Mouse (Mus musculus) skeletal muscle tissue, adult 2 months (tissue): ENCODE results near the gene Alg10b.
"Not testable (repeated sequence)": the region's sequence is repeated elsewhere in the genome, so short reads cannot be mapped to it uniquely, and the experiment has no call there.

Source experiments
- DNase-seq: peaks from one replicate; pipeline ENCODE4 v3.0.0-alpha.2; 2012; ENCODE audit warnings: low read depth, low spot score

The Alg10b gene

GRCm38 (mm10) chr15:90223969-90224750 lies at the start of gene Alg10b:
TSS of gene Alg10b (plus strand) at chr15:90224311.
- DNase-seq, result peak; percentile 88

DNA sequence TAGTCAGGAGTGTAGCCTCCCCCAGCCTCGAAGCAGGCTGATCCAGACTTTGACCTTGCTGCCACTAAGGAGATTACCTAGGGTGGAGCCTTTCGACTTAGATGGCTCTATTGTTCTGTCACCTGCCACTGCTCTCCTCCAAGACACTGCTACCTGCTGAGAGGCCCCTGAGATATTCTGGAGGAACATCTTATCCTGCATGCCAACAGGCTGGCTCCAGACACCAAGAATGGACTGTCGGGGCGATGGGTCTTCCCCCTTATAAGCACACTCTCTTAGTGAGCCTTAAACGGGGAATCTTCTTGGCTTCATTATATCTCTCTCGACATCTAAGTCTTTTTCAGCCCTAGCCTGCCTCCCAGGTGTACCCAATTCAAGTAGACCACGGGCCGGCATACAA lies 41.0 kb upstream of the Alg10b start:
- DNase-seq, result not testable (repeated sequence)

GRCm38 (mm10) chr15:90183511-90183910 lies 40.6 kb upstream of the Alg10b start:
- DNase-seq, result no peak

GRCm38 (mm10) chr15:90184743-90185142 lies 39.4 kb upstream of the Alg10b start:
- no peak for DNase-seq

GRCm38 (mm10) chr15:90189477-90189876 lies 34.6 kb upstream of the Alg10b start:
- no peak for DNase-seq

- DNase-seq, result no peak
Measured at GRCm38 (mm10) chr15:90213946-90214345, 10.2 kb upstream of the Alg10b start.

- no peak for DNase-seq
Measured at GRCm38 (mm10) chr15:90214913-90215312, 9.2 kb upstream of the Alg10b start.

GRCm38 (mm10) chr15:90225058-90225575 lies 1.0 kb downstream of the Alg10b start:
- DNase-seq, result no peak

- no peak for DNase-seq
Measured at GRCm38 (mm10) chr15:90237657-90238056, 13.5 kb downstream of the Alg10b start.

- DNase-seq, result no peak
Measured at GRCm38 (mm10) chr15:90244081-90244480, 20.0 kb downstream of the Alg10b start.

GRCm38 (mm10) chr15:90249694-90250093 lies 25.6 kb downstream of the Alg10b start:
- no peak for DNase-seq

DNA sequence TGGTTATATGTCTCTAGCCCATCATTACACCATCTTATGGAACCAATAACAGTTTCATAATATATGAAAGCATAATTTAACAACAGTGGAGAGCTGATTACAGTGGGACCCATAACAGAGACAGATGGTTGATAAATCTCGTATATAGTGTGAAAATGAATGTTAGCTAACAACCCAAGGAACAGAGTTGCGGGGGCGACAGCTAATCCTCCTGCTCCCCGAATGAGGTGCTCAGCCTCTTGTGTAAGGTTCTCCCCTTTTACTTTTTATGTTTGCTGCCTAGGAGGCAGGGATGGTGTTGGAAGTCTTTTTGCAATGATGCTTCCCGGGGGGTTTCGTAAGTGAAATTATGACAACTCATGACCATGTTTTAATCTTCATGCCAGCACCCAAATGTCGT lies 58.8 kb downstream of the Alg10b start:
- no peak for DNase-seq
